Mouse (Mus musculus) limb, embryonic 12.5 days (tissue): ENCODE measurements around the gene Abcf3. TPM values are rescaled to one million over a fixed set of nuclear protein-coding genes. Genes with fewer than 3 reads are reported as not detected.

Source experiments
- ATAC-seq: fragments of 200-750 bp; cut with Nextera tagmentation; 2 replicates; pipeline ENCODE4 v1.8.0; 2017; ENCODE audit warnings: low read depth, moderate TSS enrichment; ENCODE audit not compliant: insufficient number of reproducible peaks, insufficient read depth, low FRiP score, low TSS enrichment
- H3K27ac ChIP-seq: fragments of 300-500 bp; sonication (generic); 2 replicates; pipeline ENCODE4 v1.5.1; 2016; ENCODE audit warnings: mild to moderate bottlenecking, moderate library complexity
- H3K27me3 ChIP-seq: fragments of 300-500 bp; sonication (generic); 2 replicates; pipeline ENCODE4 v1.6.1; 2016; ENCODE audit warnings: mild to moderate bottlenecking, moderate library complexity
- H3K36me3 ChIP-seq: fragments of 300-500 bp; sonication (generic); 2 replicates; pipeline ENCODE4 v1.6.1; 2016; ENCODE audit warnings: mild to moderate bottlenecking, moderate library complexity
- H3K4me1 ChIP-seq: fragments of 300-500 bp; sonication (generic); replicated peaks from 2 replicates; pipeline ENCODE4 v1.6.1; 2016
- H3K4me2 ChIP-seq: fragments of 300-500 bp; sonication (generic); 2 replicates; pipeline ENCODE4 v1.6.1; 2016; ENCODE audit warnings: mild to moderate bottlenecking, moderate library complexity
- H3K4me3 ChIP-seq: fragments of 300-500 bp; sonication (generic); replicated peaks from 2 replicates; pipeline ENCODE4 v1.5.1; 2016; ENCODE audit warnings: mild to moderate bottlenecking
- H3K9ac ChIP-seq: fragments of 300-500 bp; sonication (generic); replicated peaks from 2 replicates; pipeline ENCODE4 v1.6.1; 2016; ENCODE audit warnings: mild to moderate bottlenecking, moderate library complexity
- H3K9me3 ChIP-seq: fragments of 300-500 bp; sonication (generic); 2 replicates; pipeline ENCODE4 v1.6.1; 2016; ENCODE audit warnings: mild to moderate bottlenecking, moderate library complexity
- WGBS: fragments of 180-500 bp; shearing (Covaris S2); methylation state at CpG from one replicate; pipeline ENCODE4 v1.1.7; 2016; 5-methylcytosine and 5-hydroxymethylcytosine counted together
- polyA plus RNA-seq: library from polyadenylated mRNA; unstranded; fragments of >200 nt; fragmentation: Nextera tagmentation; extraction: Ambion mirVana; gene quantifications from 2 replicates; pipeline ENCODE4 v1.2.1, GENCODE M21; 2016

Abcf3 gene
- polyA plus RNA-seq, 1 experiment from 2014 or later: 69.8 TPM

DNA sequence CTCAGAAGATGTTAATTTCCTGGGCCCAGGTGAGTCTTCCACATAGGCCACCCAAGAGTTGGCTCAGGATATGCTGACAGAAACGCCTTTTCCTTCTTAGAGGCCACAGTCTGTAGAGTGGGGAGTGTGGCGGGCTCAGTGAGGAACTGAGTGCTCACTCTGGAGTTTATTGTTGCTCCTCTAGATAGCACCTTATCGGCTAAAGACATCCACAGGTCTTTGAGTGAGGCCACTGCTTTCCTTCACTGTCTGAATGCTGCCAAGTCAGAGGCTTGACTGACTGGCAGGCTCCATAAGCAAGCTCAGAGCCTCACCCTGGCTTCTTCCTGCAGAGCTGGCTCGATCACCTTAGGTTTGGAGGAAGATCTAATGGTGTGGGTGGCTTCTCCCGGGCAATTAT is 19.6 kb upstream of the Abcf3 start:
- 93% methylated on average over 5 of the region's 5 CpGs for WGBS
- Histone ChIP-seq H3K4me2 (no peak overlapping the region), H3K27me3 (no peaks in the 10 kb centered on the region), H3K4me1 (no peaks in the 10 kb centered on the region), H3K9ac (no peak overlapping the region), H3K27ac (no peak overlapping the region), H3K9me3 (no peaks in the 10 kb centered on the region), H3K4me3 (no peak overlapping the region), H3K36me3 (peaks cover 98% of the 10 kb centered on the region)
- ATAC-seq: no peak

GRCm38 (mm10) chr16:20529375-20529774 is 19.0 kb upstream of the Abcf3 start:
- H3K9ac ChIP-seq: no peak overlapping the region
- no peaks in the 10 kb centered on the region for H3K9me3 ChIP-seq
- H3K4me3 ChIP-seq: no peak overlapping the region
- H3K27me3 ChIP-seq: no peaks in the 10 kb centered on the region
- H3K27ac ChIP-seq: no peak overlapping the region
- H3K4me1 ChIP-seq: no peaks in the 10 kb centered on the region
- ATAC-seq: no peak
- 89% methylated on average over 1 of the region's 1 CpGs for WGBS
- peaks cover 93% of the 10 kb centered on the region for H3K36me3 ChIP-seq
- no peak overlapping the region for H3K4me2 ChIP-seq

DNA sequence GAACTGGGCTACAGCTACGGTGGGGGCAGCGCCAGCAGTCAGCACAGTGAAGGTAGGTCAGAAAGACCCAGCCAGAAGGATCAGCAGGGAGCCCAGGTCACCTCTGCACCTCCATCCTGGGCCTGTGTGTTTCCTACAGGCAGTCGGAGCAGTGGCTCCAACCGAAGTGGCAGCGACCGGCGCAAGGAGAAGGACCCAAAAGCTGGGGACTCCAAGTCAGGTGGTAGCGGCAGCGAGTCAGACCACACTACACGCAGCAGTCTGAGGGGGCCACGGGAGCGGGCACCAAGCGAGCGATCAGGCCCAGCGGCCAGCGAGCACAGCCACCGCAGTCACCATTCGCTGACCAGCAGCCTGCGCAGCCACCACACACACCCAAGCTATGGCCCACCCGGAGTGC is 17.4 kb upstream of the Abcf3 start:
- H3K9me3 ChIP-seq: no peaks in the 10 kb centered on the region
- H3K27ac ChIP-seq: no peak overlapping the region
- 95% methylated on average over 20 of the region's 20 CpGs for WGBS
- no peaks in the 10 kb centered on the region for H3K27me3 ChIP-seq
- H3K36me3 ChIP-seq: peaks cover 79% of the 10 kb centered on the region
- H3K9ac ChIP-seq: no peak overlapping the region
- H3K4me2 ChIP-seq: no peak overlapping the region
- H3K4me3 ChIP-seq: no peak overlapping the region
- no peak for ATAC-seq
- no peaks in the 10 kb centered on the region for H3K4me1 ChIP-seq

- no peak overlapping the region for H3K27ac ChIP-seq
- peak overlapping the region; percentile 86; the same call in 1 of the 2 replicates for H3K4me3 ChIP-seq
- no peak for ATAC-seq
- H3K9me3 ChIP-seq: no peaks in the 10 kb centered on the region
- WGBS: 48% methylated on average over 10 of the region's 10 CpGs
- no peaks in the 10 kb centered on the region for H3K27me3 ChIP-seq
- peaks cover 24% of the 10 kb centered on the region for H3K4me1 ChIP-seq
- H3K36me3 ChIP-seq: peaks cover 67% of the 10 kb centered on the region
- H3K4me2 ChIP-seq: no peak overlapping the region
- H3K9ac ChIP-seq: no peak overlapping the region
These were observed 13.6 kb upstream of the Abcf3 start for GRCm38 (mm10) chr16:20534617-20535295.

- Histone ChIP-seq H3K9ac (peak within 1 kb of the TSS; percentile 94), H3K4me1 (peaks cover 24% of the 10 kb centered on the region), H3K4me2 (peak within 1 kb of the TSS; percentile 69), H3K36me3 (peaks cover 67% of the 10 kb centered on the region), H3K4me3 (peak within 1 kb of the TSS; percentile 86), H3K9me3 (no peaks in the 10 kb centered on the region), H3K27ac (peak within 1 kb of the TSS; percentile 82), H3K27me3 (no peaks in the 10 kb centered on the region)
- under 1% methylated on average over 52 of the region's 52 CpGs for WGBS
- ATAC-seq: peak; percentile 99
These were observed 12.9 kb upstream of the Abcf3 start, which contains the start of gene Ap2m1 for GRCm38 (mm10) chr16:20535296-20536080. TSS of gene Ap2m1 (plus strand) at chr16:20535478.

GRCm38 (mm10) chr16:20536081-20536665 is 12.2 kb upstream of the Abcf3 start:
- no peak overlapping the region for H3K27ac ChIP-seq
- peaks cover 24% of the 10 kb centered on the region for H3K4me1 ChIP-seq
- no peak for ATAC-seq
- peak overlapping the region; percentile 69 for H3K4me2 ChIP-seq
- peak overlapping the region; percentile 94 for H3K9ac ChIP-seq
- H3K36me3 ChIP-seq: peaks cover 67% of the 10 kb centered on the region
- no peaks in the 10 kb centered on the region for H3K27me3 ChIP-seq
- WGBS: 36% methylated on average over 9 of the region's 9 CpGs
- peak overlapping the region; percentile 86 for H3K4me3 ChIP-seq
- H3K9me3 ChIP-seq: no peaks in the 10 kb centered on the region

DNA sequence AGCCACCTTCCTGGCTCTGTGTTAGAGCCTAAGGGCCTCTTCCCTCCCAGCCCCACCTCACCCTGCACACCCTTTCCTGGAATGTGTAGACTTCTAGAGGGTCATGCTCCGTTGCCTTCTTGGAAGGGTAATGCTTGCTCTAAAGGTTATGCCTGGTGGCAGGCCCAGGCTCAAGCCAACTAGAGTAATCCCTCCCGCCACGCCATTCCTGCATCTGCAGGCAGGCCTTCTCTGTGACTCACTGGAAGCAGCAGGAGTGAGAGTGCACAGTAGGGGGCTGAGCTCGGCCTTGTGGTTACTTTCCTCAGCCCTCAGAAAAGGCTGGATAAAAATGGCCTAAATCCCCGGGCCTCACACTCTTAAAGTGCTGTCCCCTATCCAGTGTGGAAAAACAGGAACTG is 11.3 kb upstream of the Abcf3 start:
- peak overlapping the region; percentile 86 for H3K4me3 ChIP-seq
- H3K9me3 ChIP-seq: no peaks in the 10 kb centered on the region
- H3K4me2 ChIP-seq: peak overlapping the region; percentile 69
- WGBS: 39% methylated on average over 5 of the region's 5 CpGs
- peaks cover 24% of the 10 kb centered on the region for H3K4me1 ChIP-seq
- H3K27ac ChIP-seq: no peak overlapping the region
- H3K27me3 ChIP-seq: no peaks in the 10 kb centered on the region
- peaks cover 67% of the 10 kb centered on the region for H3K36me3 ChIP-seq
- H3K9ac ChIP-seq: peak overlapping the region; percentile 53; the same call in 1 of the 2 replicates
- no peak for ATAC-seq

GRCm38 (mm10) chr16:20537601-20538320 is 10.6 kb upstream of the Abcf3 start:
- H3K4me3 ChIP-seq: peak overlapping the region; percentile 86
- H3K27ac ChIP-seq: no peak overlapping the region
- no peaks in the 10 kb centered on the region for H3K9me3 ChIP-seq
- no peak for ATAC-seq
- peaks cover 67% of the 10 kb centered on the region for H3K36me3 ChIP-seq
- H3K4me2 ChIP-seq: peak overlapping the region; percentile 69
- H3K9ac ChIP-seq: peak overlapping the region; percentile 53; the same call in 1 of the 2 replicates
- H3K4me1 ChIP-seq: peaks cover 24% of the 10 kb centered on the region
- WGBS: 63% methylated on average over 6 of the region's 6 CpGs
- no peaks in the 10 kb centered on the region for H3K27me3 ChIP-seq

GRCm38 (mm10) chr16:20539649-20540048 is 8.7 kb upstream of the Abcf3 start:
- H3K4me3 ChIP-seq: no peak overlapping the region
- no peak for ATAC-seq
- peaks cover 24% of the 10 kb centered on the region for H3K4me1 ChIP-seq
- 71% methylated on average over 3 of the region's 3 CpGs for WGBS
- no peak overlapping the region for H3K9ac ChIP-seq
- H3K36me3 ChIP-seq: peaks cover 72% of the 10 kb centered on the region
- H3K4me2 ChIP-seq: no peak overlapping the region
- H3K27me3 ChIP-seq: no peaks in the 10 kb centered on the region
- H3K9me3 ChIP-seq: no peaks in the 10 kb centered on the region
- H3K27ac ChIP-seq: no peak overlapping the region

- Histone ChIP-seq H3K27ac (no peak overlapping the region), H3K27me3 (no peaks in the 10 kb centered on the region), H3K4me3 (no peak overlapping the region), H3K36me3 (peaks cover 80% of the 10 kb centered on the region), H3K4me1 (peaks cover 24% of the 10 kb centered on the region), H3K9ac (no peak overlapping the region), H3K9me3 (no peaks in the 10 kb centered on the region), H3K4me2 (no peak overlapping the region)
- 89% methylated on average over 4 of the region's 4 CpGs for WGBS
- ATAC-seq: no peak
These were observed 7.9 kb upstream of the Abcf3 start for GRCm38 (mm10) chr16:20540438-20540837.

DNA sequence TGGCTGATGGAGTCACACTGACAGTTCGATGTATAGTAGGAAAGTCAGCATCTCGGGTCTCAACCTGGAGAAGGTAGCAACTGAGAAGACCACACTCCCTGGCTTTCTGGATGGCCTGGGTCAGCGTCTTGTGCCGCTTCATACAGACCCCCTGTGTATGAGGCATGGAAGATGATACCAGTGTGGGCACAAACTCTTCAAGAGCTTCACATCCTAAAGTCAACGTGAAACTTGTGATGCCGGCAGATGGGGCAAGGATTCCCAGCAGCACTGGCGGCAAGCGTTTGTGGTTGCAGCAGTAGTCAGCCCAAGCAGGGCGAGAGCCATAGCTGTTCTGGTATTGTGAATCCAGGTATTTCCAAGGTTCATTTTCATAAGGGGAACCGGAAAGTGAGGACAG is 2.7 kb upstream of the Abcf3 start:
- no peak overlapping the region for H3K9ac ChIP-seq
- H3K4me3 ChIP-seq: no peak overlapping the region
- peaks cover 15% of the 10 kb centered on the region for H3K4me1 ChIP-seq
- 92% methylated on average over 10 of the region's 10 CpGs for WGBS
- H3K4me2 ChIP-seq: no peak overlapping the region
- H3K36me3 ChIP-seq: peaks cover 62% of the 10 kb centered on the region
- H3K27ac ChIP-seq: no peak overlapping the region
- no peak for ATAC-seq
- no peaks in the 10 kb centered on the region for H3K9me3 ChIP-seq
- H3K27me3 ChIP-seq: no peaks in the 10 kb centered on the region
